Comparison of ENCODE assay signal across 8 mouse cellular contexts in genomic region chr10:76031511-76032401, GRCm38 (mm10). TPM values are rescaled to one million over a fixed set of nuclear protein-coding genes. Genes with fewer than 3 reads are reported as not detected.
DNase-seq lines count a peak whose midpoint lies in the region; ATAC-seq lines count a peak whose summit lies in the region.

No protein-coding gene starts in this region.

- H3K36me3 ChIP-seq in forebrain, embryonic 16.5 days (ENCODE audit: control insufficient read depth, insufficient read depth), result no peaks in the 10 kb centered on the region
- no peaks in the 10 kb centered on the region; the same call in 1 of the 2 replicates for H3K36me3 ChIP-seq in liver, embryonic 11.5 days (ENCODE audit: control insufficient read depth, insufficient read depth, low read length)
- H3K36me3 ChIP-seq in neural tube, embryonic 11.5 days (ENCODE audit: control insufficient read depth, insufficient read depth, low read length), result no peaks in the 10 kb centered on the region

- no peaks in the 10 kb centered on the region for H3K27me3 ChIP-seq in forebrain, embryonic 16.5 days (replicated peaks; ENCODE audit: control insufficient read depth, insufficient read depth, low read length)
- H3K27me3 ChIP-seq in liver, embryonic 11.5 days (replicated peaks; ENCODE audit: control insufficient read depth, insufficient read depth, low read length), result no peaks in the 10 kb centered on the region
- no peaks in the 10 kb centered on the region for H3K27me3 ChIP-seq in neural tube, embryonic 11.5 days (ENCODE audit: control insufficient read depth, insufficient read depth, low read length)

- H3K9ac ChIP-seq in forebrain, embryonic 16.5 days (replicated peaks; ENCODE audit: low read depth, low read length), result peak overlapping the region; percentile 87
- peak overlapping the region; percentile 98 for H3K9ac ChIP-seq in liver, embryonic 11.5 days (ENCODE audit: low read depth, low read length)
- peak overlapping the region; percentile 96 for H3K9ac ChIP-seq in neural tube, embryonic 11.5 days (ENCODE audit: low read length)

- peaks cover 11% of the 10 kb centered on the region for H3K4me1 ChIP-seq in forebrain, embryonic 16.5 days (replicated peaks; ENCODE audit: control insufficient read depth, insufficient read depth, low read length)
- H3K4me1 ChIP-seq in liver, embryonic 11.5 days (replicated peaks; ENCODE audit: control insufficient read depth, insufficient read depth, low read length), result peaks cover 11% of the 10 kb centered on the region
- peaks cover 5% of the 10 kb centered on the region for H3K4me1 ChIP-seq in neural tube, embryonic 11.5 days (ENCODE audit: control insufficient read depth, insufficient read depth, low read length)

- no peak; the same call in 1 of the 2 replicates for ATAC-seq in forebrain, embryonic 16.5 days
- peak; percentile 73 for ATAC-seq in liver, embryonic 11.5 days (replicated peaks; ENCODE audit: low FRiP score)
- ATAC-seq in neural tube, embryonic 11.5 days (ENCODE audit: insufficient read depth, low FRiP score, low TSS enrichment), result peak; percentile 54

- H3K4me3 ChIP-seq in forebrain, embryonic 16.5 days (replicated peaks; ENCODE audit: low read length), result peak overlapping the region; percentile 77
- peak overlapping the region; percentile 92 for H3K4me3 ChIP-seq in liver, embryonic 11.5 days (ENCODE audit: low read depth, low read length)
- H3K4me3 ChIP-seq in neural tube, embryonic 11.5 days (ENCODE audit: low read depth, low read length), result peak overlapping the region; percentile 91

- H3K9me3 ChIP-seq in forebrain, embryonic 16.5 days (ENCODE audit: control insufficient read depth, low read length), result no peaks in the 10 kb centered on the region
- H3K9me3 ChIP-seq in liver, embryonic 11.5 days (ENCODE audit: control insufficient read depth, low read length), result no peaks in the 10 kb centered on the region
- no peaks in the 10 kb centered on the region for H3K9me3 ChIP-seq in neural tube, embryonic 11.5 days (ENCODE audit: control insufficient read depth, low read length)

- peak overlapping the region; percentile 69 for H3K27ac ChIP-seq in forebrain, embryonic 16.5 days (ENCODE audit: low read length)
- peak overlapping the region; percentile 79 for H3K27ac ChIP-seq in liver, embryonic 11.5 days (ENCODE audit: low read depth, low read length)
- H3K27ac ChIP-seq in neural tube, embryonic 11.5 days (ENCODE audit: low read depth, low read length), result peak overlapping the region; percentile 23; the same call in 1 of the 2 replicates

- peak; percentile 8 to 19 for DNase-seq in layer of hippocampus, postnatal 25 days (ENCODE audit: extremely low spot score in 1 of 2, low spot score in 1 of 2)
- DNase-seq in layer of hippocampus, adult 9-11 months, result no peak
- peak; percentile 16 for DNase-seq in c-Kit-positive CD71-positive TER-119-negative erythroid progenitor cells, embryonic 14.5 days (ENCODE audit: low read depth)
- peak; percentile 45 for DNase-seq in liver, embryonic 11.5 days (ENCODE audit: low spot score)
- no peak for DNase-seq in neural tube, embryonic 11.5 days (ENCODE audit: low spot score)
- DNase-seq in thymus, postnatal 36 days, result no peak
- no peak for DNase-seq in T-cell, adult 2 months (ENCODE audit: low spot score)

- H3K4me2 ChIP-seq in forebrain, embryonic 16.5 days (ENCODE audit: low read length), result peak overlapping the region; percentile 65
- H3K4me2 ChIP-seq in liver, embryonic 11.5 days, result peak overlapping the region; percentile 71
- peak overlapping the region; percentile 81 for H3K4me2 ChIP-seq in neural tube, embryonic 11.5 days (ENCODE audit: low read depth)

- WGBS in forebrain, embryonic 16.5 days, result 49% methylated on average over 14 of the region's 14 CpGs
- WGBS in liver, embryonic 11.5 days, result 46% methylated on average over 14 of the region's 14 CpGs
- 82% methylated on average over 10 of the region's 14 CpGs for WGBS in neural tube, embryonic 11.5 days

RNA-seq across cellular contexts. Expression of gene Zfp280b, which starts 0.7 kb away (rescaled TPM):
- total RNA-seq in layer of hippocampus, postnatal 25 days (2021), result 10 to 100 TPM; 15.9 to 17.2 TPM
- polyA plus RNA-seq in forebrain, embryonic 16.5 days (2015; fragmentation: Nextera tagmentation; extraction: Ambion mirVana), result 12.1 and 12.5 TPM in 2 replicates
- polyA plus RNA-seq in liver, embryonic 11.5 days (2014; fragmentation: Nextera tagmentation; extraction: Ambion mirVana), result 31.2 and 32.9 TPM in 2 replicates
- polyA plus RNA-seq in neural tube, embryonic 11.5 days (2014; fragmentation: Nextera tagmentation; extraction: Ambion mirVana), result 28.8 and 29.2 TPM in 2 replicates

Comparison
In these comparisons a context has a peak if more than half of its experiments do, and no peak if none do; other contexts are left out.
1. DNase-seq: peak in layer of hippocampus, postnatal 25 days (2 of 2), c-Kit-positive CD71-positive TER-119-negative erythroid progenitor cells, embryonic 14.5 days (single experiment) and liver, embryonic 11.5 days (single experiment); none in layer of hippocampus, adult 9-11 months (single experiment), neural tube, embryonic 11.5 days (single experiment), thymus, postnatal 36 days (0 of 2) and T-cell, adult 2 months (single experiment).
2. H3K27ac ChIP-seq: peak in every context shown above with its lines; median percentile 79 in liver, embryonic 11.5 days; 69 in forebrain, embryonic 16.5 days; 23 in neural tube, embryonic 11.5 days.
3. Peak in every context shown above with its lines, with median percentiles within 50 percentile points of each other: H3K4me2 ChIP-seq, H3K4me3 ChIP-seq and H3K9ac ChIP-seq.